Mouse (Mus musculus) CH12.LX (cell line): Measurements from ENCODE around the gene Afdn. TPM values are rescaled to one million over a fixed set of nuclear protein-coding genes. Genes with fewer than 3 reads are reported as not detected.
"Not testable (repeated sequence)": the region's sequence is repeated elsewhere in the genome, so short reads cannot be mapped to it uniquely, and the experiment has no call there.

ENCODE experiments used
- DNase-seq: peaks from one replicate; pipeline ENCODE4 v3.0.0-alpha.2; 2013; ENCODE audit errors: extremely low read depth
- H3K27ac ChIP-seq: 2 replicates; pipeline ENCODE4 v1.5.1; 2012; ENCODE audit warnings: low read depth, mild to moderate bottlenecking, control low read depth, moderate library complexity; ENCODE audit not compliant: insufficient read depth
- H3K27me3 ChIP-seq: replicated peaks from 2 replicates; pipeline ENCODE3; 2012; ENCODE audit warnings: inconsistent platforms
- H3K36me3 ChIP-seq, 2 experiments: replicated peaks in 1 of 2; 2 replicates each; pipeline versions ENCODE3 to v1.6.1; 2012; ENCODE audit warnings: inconsistent platforms in 1 of 2, low read length in 1 of 2, mild to moderate bottlenecking in 1 of 2, mixed read lengths in 1 of 2, moderate library complexity in 1 of 2; ENCODE audit not compliant: control insufficient read depth in 1 of 2, insufficient read depth in 1 of 2
- H3K4me1 ChIP-seq, 2 experiments: 2 replicates each; pipeline ENCODE4 v1.6.1; 2012; ENCODE audit warnings: inconsistent platforms in 1 of 2, moderate library complexity in 1 of 2; ENCODE audit not compliant: insufficient read depth in 2 of 2, control insufficient read depth in 1 of 2
- H3K4me2 ChIP-seq: 2 replicates; pipeline ENCODE4 v1.6.1; 2012; ENCODE audit warnings: low read depth, mild to moderate bottlenecking, control low read depth; ENCODE audit not compliant: poor library complexity, insufficient read depth, severe bottlenecking
- H3K4me3 ChIP-seq, 3 experiments: fragments of 150-350 bp in 1 of 3; sonication (generic) in 1 of 3; replicated peaks in 1 of 3; 2 replicates each; pipeline versions ENCODE3 to v1.5.1; 2011 to 2012; ENCODE audit warnings: low read depth in 2 of 3, low read length in 2 of 3, mild to moderate bottlenecking in 2 of 3, moderate library complexity in 2 of 3, control low read depth in 1 of 3, improper control_type of control experiment in 1 of 3, inconsistent platforms in 1 of 3, mixed read lengths in 1 of 3; ENCODE audit not compliant: poor library complexity in 1 of 3
- H3K79me2 ChIP-seq: replicated peaks from 2 replicates; pipeline ENCODE4 v1.6.1; 2012; ENCODE audit warnings: mild to moderate bottlenecking, moderate library complexity; ENCODE audit not compliant: control insufficient read depth, poor library complexity, insufficient read depth, severe bottlenecking; ENCODE audit errors: extremely low read depth
- H3K9ac ChIP-seq: 2 replicates; pipeline ENCODE4 v1.6.1; 2012; ENCODE audit warnings: low read depth, mild to moderate bottlenecking, control low read depth, moderate library complexity; ENCODE audit not compliant: insufficient read depth
- H3K9me3 ChIP-seq: replicated peaks from 2 replicates; pipeline ENCODE3; 2012; ENCODE audit warnings: low read length, inconsistent platforms, mixed read lengths
- ELF1 ChIP-seq: IDR thresholded peaks from 2 replicates; pipeline ENCODE4 v1.6.1; 2014; ENCODE audit warnings: low read depth, mild to moderate bottlenecking, inconsistent platforms, low read length, improper control_type of control experiment
- EP300 ChIP-seq: IDR thresholded peaks from 2 replicates; pipeline ENCODE4 v1.6.1; 2011; ENCODE audit warnings: low read length, improper control_type of control experiment
- GABPA ChIP-seq: IDR thresholded peaks from 2 replicates; pipeline ENCODE4 v1.6.1; 2012; ENCODE audit warnings: low read depth, low read length, improper control_type of control experiment, inconsistent platforms; ENCODE audit not compliant: insufficient replicate concordance
- JUN ChIP-seq: IDR thresholded peaks from 2 replicates; pipeline ENCODE4 v1.6.1; 2011; ENCODE audit warnings: low read depth, mild to moderate bottlenecking, low read length, improper control_type of control experiment, moderate library complexity; ENCODE audit not compliant: insufficient read depth
- KAT2A ChIP-seq: IDR thresholded peaks from 2 replicates; pipeline ENCODE4 v1.6.1; 2012; ENCODE audit warnings: low read length, improper control_type of control experiment, inconsistent platforms; ENCODE audit not compliant: insufficient replicate concordance
- MEF2A ChIP-seq: IDR thresholded peaks from 2 replicates; pipeline ENCODE4 v1.6.1; 2014; ENCODE audit warnings: low read depth, mild to moderate bottlenecking, inconsistent platforms, low read length, improper control_type of control experiment, borderline replicate concordance
- MXI1 ChIP-seq: IDR thresholded peaks from 2 replicates; pipeline ENCODE4 v1.6.1; 2011; ENCODE audit warnings: mild to moderate bottlenecking, low read depth, low read length, improper control_type of control experiment
- MYC ChIP-seq: IDR thresholded peaks from 2 replicates; pipeline ENCODE4 v1.6.1; 2011; ENCODE audit warnings: low read depth, mild to moderate bottlenecking, improper control_type of control experiment, low read length
- NRF1 ChIP-seq: IDR thresholded peaks from 2 replicates; pipeline ENCODE4 v1.6.1; 2014; ENCODE audit warnings: low read depth, mild to moderate bottlenecking, inconsistent platforms, low read length, improper control_type of control experiment, moderate library complexity
- PAX5 ChIP-seq: IDR thresholded peaks from 2 replicates; pipeline ENCODE4 v1.6.1; 2012; ENCODE audit warnings: low read length, inconsistent platforms, mixed read lengths
- POLR2A ChIP-seq: IDR thresholded peaks from 2 replicates; pipeline ENCODE4 v1.6.1; 2011; ENCODE audit warnings: low read depth, mild to moderate bottlenecking, improper control_type of control experiment, low read length
- POLR2AphosphoS2 ChIP-seq: IDR thresholded peaks from 2 replicates; pipeline ENCODE4 v1.6.1; 2011; ENCODE audit warnings: low read depth, low read length, improper control_type of control experiment
- RAD21 ChIP-seq: IDR thresholded peaks from 2 replicates; pipeline ENCODE4 v1.6.1; 2011; ENCODE audit warnings: low read depth, mild to moderate bottlenecking, low read length, improper control_type of control experiment, moderate library complexity
- SIN3A ChIP-seq: IDR thresholded peaks from 2 replicates; pipeline ENCODE4 v1.6.1; 2012; ENCODE audit warnings: low read length, improper control_type of control experiment, inconsistent platforms
- SMC3 ChIP-seq: IDR thresholded peaks from 2 replicates; pipeline ENCODE4 v1.6.1; 2011; ENCODE audit warnings: low read depth, low read length, improper control_type of control experiment
- TCF12 ChIP-seq: IDR thresholded peaks from 2 replicates; pipeline ENCODE4 v1.6.1; 2014; ENCODE audit warnings: low read depth, mild to moderate bottlenecking, inconsistent platforms, low read length, improper control_type of control experiment
- USF1 ChIP-seq: IDR thresholded peaks from 2 replicates; pipeline ENCODE4 v1.6.1; 2014; ENCODE audit warnings: low read depth, mild to moderate bottlenecking, inconsistent platforms, low read length, improper control_type of control experiment
- USF2 ChIP-seq: conservative IDR thresholded peaks from 2 replicates; pipeline ENCODE4 v1.6.1; 2011; ENCODE audit warnings: low read depth, low read length, improper control_type of control experiment
- ZMIZ1 ChIP-seq: IDR thresholded peaks from 2 replicates; pipeline ENCODE4 v1.6.1; 2012; ENCODE audit warnings: low read depth, mild to moderate bottlenecking, inconsistent platforms, low read length, improper control_type of control experiment
- ZNF384 ChIP-seq: IDR thresholded peaks from 2 replicates; pipeline ENCODE4 v1.6.1; 2012; ENCODE audit warnings: low read depth, low read length, improper control_type of control experiment, inconsistent platforms
- dilution Hi-C: fragments of 300-500 bp; cut with MboI; formaldehyde crosslinking; loops from 2 replicates; pipeline ENCODE4 v1.14.3; 2020; ENCODE audit warnings: low sequenced_read_pairs; ENCODE audit not compliant: extremely low pct_unique_long_range_greater_than_20kb, extremely low pct_ligation_motif_present
- in situ Hi-C: fragments of 300-500 bp; cut with MboI; formaldehyde crosslinking; loops from 3 replicates; pipeline ENCODE4 v1.14.3; 2019; ENCODE audit warnings: low sequenced_read_pairs, low pct_ligation_motif_present, low pct_unique_long_range_greater_than_20kb, mixed read lengths
- polyA plus RNA-seq: library from polyadenylated mRNA; unstranded; fragments of >175 nt; gene quantifications from 2 replicates; pipeline ENCODE4 v1.2.1, GENCODE M21; 2012; ENCODE audit warnings: low read depth; ENCODE audit not compliant: insufficient read length
- total RNA-seq, 2 experiments: library from RNA; depleted of rRNA; stranded (reverse); fragments of 300-350 nt in 1 of 2; fragments of >200 nt in 1 of 2; gene quantifications; 2 replicates each; pipeline ENCODE4 v1.2.3; 2012 to 2014

Afdn gene
- total and polyA plus RNA-seq, 3 experiments, result 11.5 to 18.3 (median 18.0) TPM

DNA sequence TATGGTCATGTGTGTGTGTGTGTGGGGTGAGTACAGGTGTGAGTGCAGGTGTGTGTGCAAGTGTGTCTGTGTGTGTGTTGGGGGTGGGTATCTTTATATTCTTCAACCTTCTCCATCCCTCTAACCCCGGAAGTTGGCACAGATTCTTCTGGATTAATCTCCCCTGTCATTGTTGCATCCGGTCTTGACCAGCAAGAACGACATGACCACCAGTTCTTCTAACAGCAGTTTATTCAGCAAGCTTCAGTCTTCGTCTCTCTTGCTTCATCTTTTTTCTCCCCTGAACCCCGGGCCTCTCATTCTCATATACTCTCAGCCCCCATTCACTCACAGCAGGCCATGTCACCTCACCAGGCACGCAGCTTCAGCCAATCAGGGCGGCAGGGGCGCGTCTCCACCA is 170.1 kb downstream of the Afdn start:
- no peak overlapping the region for H3K4me2 ChIP-seq
- TF ChIP-seq KAT2A, result no peak
- TF ChIP-seq NRF1, result no peak
- no peak for TF ChIP-seq USF1
- no peak for TF ChIP-seq SIN3A
- no peak for TF ChIP-seq MXI1
- no peak for TF ChIP-seq TCF12
- no peak for TF ChIP-seq POLR2A
- TF ChIP-seq ZMIZ1, result no peak
- TF ChIP-seq GABPA, result no peak
- TF ChIP-seq MEF2A, result no peak
- TF ChIP-seq ELF1, result no peak
- TF ChIP-seq JUN, result no peak
- no peaks in the 10 kb centered on the region for H3K9me3 ChIP-seq
- in situ Hi-C loops, result no loop called here
- H3K9ac ChIP-seq, result no peak overlapping the region
- no peaks in the 10 kb centered on the region for H3K36me3 ChIP-seq
- DNase-seq, result no peak
- peaks cover 0 to 7% of the 10 kb centered on the region in 2 experiments; a peak in 1 of 4 replicates for H3K4me1 ChIP-seq
- dilution Hi-C loops, result no loop called here
- no peak overlapping the region for H3K27ac ChIP-seq
- H3K27me3 ChIP-seq, result no peaks in the 10 kb centered on the region
- H3K4me3 ChIP-seq, result no peak overlapping the region
- no peaks in the 10 kb centered on the region for H3K79me2 ChIP-seq

DNA sequence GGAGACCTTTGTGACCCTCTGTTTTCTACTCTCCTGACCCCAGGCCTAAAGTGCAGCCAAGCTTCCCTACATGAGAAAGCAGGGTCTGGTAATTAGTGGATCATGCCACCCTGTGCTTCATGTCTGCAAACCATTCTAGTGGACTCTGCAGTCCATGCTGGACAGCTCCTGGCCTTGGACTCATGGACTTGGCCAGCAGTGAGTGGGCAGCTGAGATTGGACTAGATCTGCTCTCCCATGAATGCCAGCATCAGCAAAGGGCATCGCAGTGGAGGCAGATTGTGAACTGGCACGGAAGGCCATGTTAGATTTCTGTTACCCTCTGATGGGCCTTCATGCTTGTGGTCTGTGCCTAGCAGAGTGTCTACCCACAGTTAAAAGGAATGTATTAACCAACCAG is 175.0 kb downstream of the Afdn start:
- H3K4me2 ChIP-seq, in situ Hi-C loops, H3K36me3 ChIP-seq, H3K27me3 ChIP-seq, H3K9ac ChIP-seq, H3K27ac ChIP-seq, H3K79me2 ChIP-seq, H3K4me3 ChIP-seq, H3K4me1 ChIP-seq, DNase-seq, H3K9me3 ChIP-seq, dilution Hi-C loops: not testable (repeated sequence)

DNA sequence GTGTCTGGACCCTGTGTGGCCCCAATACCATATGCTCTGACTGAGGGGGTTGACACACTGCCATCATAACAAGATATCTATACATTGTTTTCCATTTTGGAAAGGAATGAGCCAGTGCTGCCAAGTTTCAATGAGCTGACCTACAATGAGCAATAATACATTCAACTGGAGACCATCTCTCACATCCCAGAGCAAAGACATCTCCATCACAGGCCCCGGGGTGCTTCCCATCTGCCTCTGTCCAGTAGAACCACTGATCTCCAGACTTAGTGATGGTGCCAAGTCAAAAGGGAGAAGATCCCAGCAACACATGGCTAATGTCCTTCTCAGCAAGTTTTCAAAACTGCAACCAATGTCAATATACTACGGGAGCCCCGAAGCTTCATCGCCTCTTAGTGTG is 177.4 kb downstream of the Afdn start:
- TF ChIP-seq GABPA (no peak), ZMIZ1 (no peak), USF2 (no peak), RAD21 (no peak), PAX5 (no peak), POLR2AphosphoS2 (no peak), EP300 (no peak), MYC (no peak), ZNF384 (no peak), SMC3 (no peak)
- dilution Hi-C loops, result no loop called here

More for the DNA sequence above, 177.4 kb downstream of the Afdn start:
- H3K36me3 ChIP-seq, result no peaks in the 10 kb centered on the region
- in situ Hi-C loops, result no loop called here
- DNase-seq, result no peak
- no peak overlapping the region for H3K9ac ChIP-seq
- H3K9me3 ChIP-seq, result no peaks in the 10 kb centered on the region
- no peak overlapping the region for H3K27ac ChIP-seq
- no peaks in the 10 kb centered on the region for H3K27me3 ChIP-seq
- H3K4me2 ChIP-seq, result no peak overlapping the region
- H3K4me1 ChIP-seq, result no peaks in the 10 kb centered on the region
- no peaks in the 10 kb centered on the region for H3K79me2 ChIP-seq
- H3K4me3 ChIP-seq, result no peak overlapping the region
